Mouse (Mus musculus): ENCODE results near the gene Gimap5.
A peak's percentile ranks its signal among the peaks of the same experiment; 100 is the strongest.

Gimap5 gene

GRCm38 (mm10) chr6:48745959-48746889 is at the start of gene Gimap5:
TSS of gene Gimap5 (plus strand) at chr6:48746197.
- DNase-seq = peak in 1 of 2 experiments; percentile 28

DNA sequence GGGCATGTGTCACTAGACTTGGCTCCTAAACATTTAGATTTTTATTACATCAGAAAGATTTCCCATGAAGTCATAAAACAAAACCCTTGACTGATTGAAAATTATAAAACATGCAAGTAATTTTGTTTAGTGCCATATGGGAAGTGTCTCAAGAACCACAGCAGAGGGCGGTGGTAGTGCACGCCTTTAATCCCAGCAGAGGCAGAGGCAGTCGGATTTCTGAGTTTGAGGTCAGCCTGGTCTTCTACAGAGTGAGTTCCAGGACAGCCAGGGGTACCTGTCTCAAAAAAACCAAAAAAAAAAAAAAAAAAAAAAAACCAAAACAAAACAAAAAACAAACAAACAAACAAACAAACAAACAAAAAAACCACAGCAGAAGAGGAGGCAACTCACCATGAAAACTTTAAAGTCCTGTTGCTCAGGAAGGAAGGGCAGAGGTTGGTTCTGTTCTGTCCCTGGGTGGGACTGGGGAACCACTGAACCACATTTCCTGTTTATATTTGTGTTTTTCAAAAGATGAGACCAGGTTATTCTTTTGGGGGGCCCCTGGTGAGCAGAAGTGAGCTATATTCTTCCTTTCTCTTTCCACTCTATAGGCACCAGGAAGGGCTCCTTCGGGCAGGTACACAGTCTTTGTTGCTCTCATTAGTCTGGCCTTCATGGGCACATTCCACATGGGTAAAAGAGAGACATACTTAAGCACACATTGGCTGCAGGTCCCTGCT is 49.0 kb upstream of the Gimap5 start:
- DNase-seq = no peak

DNA sequence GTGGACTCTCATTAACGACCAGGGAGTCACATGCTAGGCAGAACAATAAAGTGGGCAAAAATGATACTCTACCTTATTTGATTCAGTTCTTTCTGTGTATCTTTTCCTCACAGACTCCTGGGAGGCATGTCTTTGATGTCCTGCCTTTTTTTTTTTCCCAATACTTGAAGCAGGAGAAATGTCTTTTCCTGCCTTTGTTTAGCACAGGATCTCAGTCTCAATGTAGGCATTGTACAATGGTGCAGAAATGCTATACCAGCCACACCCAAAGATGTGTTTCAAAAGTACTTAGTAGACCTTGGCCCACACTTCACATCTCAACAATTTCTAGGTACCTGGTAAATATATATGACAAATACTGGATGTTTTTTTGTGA is 48.5 kb upstream of the Gimap5 start:
- no peak for DNase-seq

GRCm38 (mm10) chr6:48698066-48698856 is 47.7 kb upstream of the Gimap5 start:
- no peak for DNase-seq

GRCm38 (mm10) chr6:48698888-48699287 is 47.1 kb upstream of the Gimap5 start:
- DNase-seq = no peak

DNA sequence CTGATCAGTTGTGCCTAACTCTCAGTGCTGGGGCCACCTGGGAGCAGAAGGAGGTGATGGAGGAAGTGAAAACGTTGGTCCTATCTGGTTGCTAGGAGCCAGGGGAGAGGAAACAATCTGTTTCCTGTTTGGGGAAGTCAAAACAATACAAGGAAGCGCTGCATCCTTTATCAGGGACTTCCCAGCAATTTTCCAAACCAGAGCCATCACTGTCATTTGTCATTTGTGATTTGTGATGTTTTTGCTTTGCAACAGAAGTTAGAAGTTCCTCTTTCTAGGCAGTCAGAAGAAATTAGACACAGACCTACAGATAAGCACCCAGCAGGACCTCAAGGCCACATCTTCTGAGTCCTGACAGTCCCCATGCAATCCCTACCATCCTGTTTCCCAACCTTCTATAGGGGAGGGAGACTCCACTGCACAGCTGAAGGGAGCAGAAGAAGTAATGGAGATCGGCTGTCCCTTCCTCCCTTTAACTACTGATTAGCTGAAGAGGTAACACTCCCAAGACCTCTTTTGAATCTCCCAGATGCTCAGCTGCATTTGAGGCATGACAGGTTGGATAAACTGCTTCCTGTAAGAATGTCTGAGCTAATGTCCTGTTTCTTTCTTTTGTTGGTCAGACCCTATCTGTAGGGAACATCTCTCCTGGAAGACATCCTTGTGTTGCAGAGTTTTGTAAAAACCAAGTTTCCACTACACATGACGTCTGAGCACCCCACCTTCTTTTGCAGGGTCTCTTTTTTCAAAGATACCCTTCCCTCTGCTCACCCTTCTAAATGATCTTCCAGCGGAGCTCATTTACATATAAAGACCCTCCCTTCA is 45.5 kb upstream of the Gimap5 start:
- DNase-seq = no peak

DNA sequence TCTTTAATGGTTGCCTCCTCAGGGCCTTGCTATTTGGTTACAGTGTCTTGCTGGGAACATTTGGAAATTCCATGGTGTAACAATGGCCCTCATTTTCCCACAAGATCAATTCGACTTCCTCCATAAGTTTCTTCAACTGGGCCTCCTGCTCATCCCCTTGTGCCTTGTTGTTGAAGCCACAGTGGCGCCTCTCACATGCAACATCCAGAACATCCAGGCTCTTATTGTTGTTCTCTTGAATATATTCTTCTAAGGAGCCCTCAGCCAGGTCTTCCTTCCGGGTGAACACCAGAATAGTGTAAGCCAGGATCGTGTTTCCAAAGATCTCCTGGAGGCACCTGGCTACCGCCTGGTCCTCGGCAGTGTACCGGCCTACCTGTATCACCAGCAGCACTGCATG is 43.9 kb upstream of the Gimap5 start:
- no peak for DNase-seq

DNA sequence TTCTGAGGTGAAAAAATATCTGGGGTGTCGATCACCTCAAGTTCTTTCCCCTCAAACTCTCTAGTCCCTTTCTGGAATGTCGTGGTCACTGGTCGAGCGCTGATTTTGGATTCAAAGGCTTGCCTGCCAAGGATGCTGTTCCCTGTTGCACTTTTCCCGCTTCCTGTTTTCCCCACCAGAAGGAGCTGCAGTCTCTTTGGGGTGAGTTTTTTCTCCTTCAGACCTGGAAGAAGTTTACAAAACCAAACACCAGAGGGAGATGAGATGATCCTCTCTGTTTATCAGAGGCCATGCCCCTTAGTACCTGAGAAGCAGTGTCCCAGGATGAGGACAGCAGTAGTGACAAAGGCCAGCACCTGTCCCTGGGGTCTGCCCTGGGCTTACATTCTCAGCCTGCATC is 43.4 kb upstream of the Gimap5 start:
- DNase-seq = no peak

DNA sequence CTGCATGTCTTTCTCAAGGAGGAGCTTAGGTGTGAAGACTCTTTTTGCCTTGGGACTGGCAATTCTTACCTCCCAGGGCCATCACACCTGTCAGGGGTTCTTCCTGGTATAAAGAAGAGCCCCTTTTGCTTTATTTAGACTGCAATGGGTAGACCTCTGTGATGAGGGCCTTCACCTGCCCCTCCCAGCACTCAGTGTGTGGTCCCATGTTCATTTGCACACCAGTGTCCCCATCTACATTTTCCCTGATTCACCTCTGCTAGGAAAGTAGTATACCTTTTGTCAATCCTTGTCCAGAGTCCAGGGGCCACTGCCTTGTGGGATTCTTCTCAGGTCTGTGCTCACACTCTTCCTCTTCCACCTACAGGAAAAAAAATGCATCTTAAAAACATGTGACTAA is 41.9 kb upstream of the Gimap5 start:
- DNase-seq = no peak

GRCm38 (mm10) chr6:48706130-48706529 is 39.9 kb upstream of the Gimap5 start:
- DNase-seq = no peak

DNA sequence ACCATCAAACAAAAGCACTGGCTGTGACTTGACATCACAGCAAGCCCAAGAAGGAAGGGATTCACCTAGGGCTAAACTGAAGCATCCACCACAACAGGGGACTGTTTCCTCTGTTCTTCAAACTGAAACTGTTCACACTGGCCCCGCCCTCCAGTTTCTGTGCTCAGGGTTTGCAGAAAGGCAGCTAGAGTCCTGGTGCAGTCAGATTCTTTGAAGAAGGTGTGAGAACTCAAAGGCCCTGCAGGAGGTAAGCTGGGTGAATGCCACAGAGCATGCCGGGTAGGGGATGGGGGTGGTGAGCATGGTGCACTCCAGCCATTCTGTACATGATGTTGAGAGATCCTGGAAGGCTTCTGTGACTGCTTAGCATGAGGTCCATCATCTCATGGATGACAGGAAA is 27.5 kb upstream of the Gimap5 start, which contains the start of the genes Gm28053 and Gimap7:
Gene Gm28053 (plus strand): TSS at position 153 of the 400 bp plus-strand sequence.
Gene Gimap7 (plus strand): TSS at position 167 of the 400 bp plus-strand sequence.
- no peak for DNase-seq

- DNase-seq = no peak
Measured at GRCm38 (mm10) chr6:48720326-48720725, 25.7 kb upstream of the Gimap5 start.

DNA sequence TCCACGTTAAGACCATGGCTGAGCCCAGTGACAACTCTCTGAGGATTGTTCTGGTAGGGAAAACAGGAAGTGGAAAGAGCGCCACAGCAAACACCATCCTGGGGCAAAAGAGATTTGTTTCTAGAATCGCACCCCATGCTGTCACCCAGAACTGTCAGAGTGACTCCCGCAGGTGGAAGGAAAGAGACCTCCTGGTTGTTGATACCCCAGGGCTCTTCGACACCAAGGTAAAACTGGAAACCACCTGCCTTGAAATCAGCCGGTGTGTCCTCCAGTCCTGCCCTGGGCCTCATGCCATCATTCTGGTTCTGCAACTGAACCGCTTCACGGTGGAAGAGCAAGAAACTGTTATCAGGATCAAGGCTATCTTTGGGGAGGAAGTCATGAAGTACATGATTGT is 22.5 kb upstream of the Gimap5 start:
- no peak for DNase-seq

- DNase-seq = no peak
Measured at GRCm38 (mm10) chr6:48725476-48725875, 20.5 kb upstream of the Gimap5 start.

GRCm38 (mm10) chr6:48727761-48728160 is 18.2 kb upstream of the Gimap5 start:
- no peak for DNase-seq

GRCm38 (mm10) chr6:48732864-48733304 is 13.1 kb upstream of the Gimap5 start:
- no peak for DNase-seq

DNA sequence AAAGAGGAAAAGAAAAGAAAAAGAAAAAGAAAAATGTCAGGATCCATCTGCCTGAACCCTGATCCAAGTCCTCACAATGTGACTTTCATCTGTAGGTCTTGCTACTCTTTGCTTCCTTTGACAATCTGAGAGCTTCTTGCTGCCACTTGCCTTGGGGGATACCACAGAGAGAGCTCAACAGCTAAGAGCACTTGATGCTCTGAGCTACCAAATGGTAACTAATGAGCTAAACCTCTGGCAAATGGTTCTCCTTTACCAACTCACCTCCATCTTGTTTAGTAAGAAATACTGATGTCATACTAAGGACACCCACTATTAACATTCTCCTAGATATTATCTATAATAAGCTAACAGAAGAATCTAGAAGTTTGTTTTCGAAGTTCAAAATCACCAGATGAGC is 12.3 kb upstream of the Gimap5 start:
- no peak for DNase-seq

DNA sequence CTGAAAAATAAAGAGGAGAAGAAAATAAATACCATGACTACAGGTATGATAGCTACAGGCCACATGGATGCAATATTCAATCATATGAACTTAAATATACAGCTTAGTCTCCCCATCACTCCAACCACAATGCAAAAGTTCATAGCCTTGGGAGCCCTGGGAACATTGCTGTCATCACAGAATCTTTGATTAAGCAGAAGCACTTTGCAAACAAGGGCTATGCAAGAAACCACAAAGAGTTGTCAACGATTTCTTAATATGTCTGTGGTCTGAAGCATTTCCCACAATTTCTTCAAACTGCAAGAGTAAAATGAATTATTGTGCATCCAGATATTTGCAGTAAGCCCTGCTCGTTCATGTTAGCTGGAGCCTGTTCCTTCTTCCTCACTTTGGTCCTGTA is 8.9 kb upstream of the Gimap5 start:
- DNase-seq = no peak

- no peak for DNase-seq
Measured at GRCm38 (mm10) chr6:48737688-48738087, 8.3 kb upstream of the Gimap5 start.

GRCm38 (mm10) chr6:48738961-48739779 is 6.8 kb upstream of the Gimap5 start, which contains the start of gene Gimap1:
TSS of gene Gimap1 (plus strand) at chr6:48739054.
- no peak for DNase-seq

DNA sequence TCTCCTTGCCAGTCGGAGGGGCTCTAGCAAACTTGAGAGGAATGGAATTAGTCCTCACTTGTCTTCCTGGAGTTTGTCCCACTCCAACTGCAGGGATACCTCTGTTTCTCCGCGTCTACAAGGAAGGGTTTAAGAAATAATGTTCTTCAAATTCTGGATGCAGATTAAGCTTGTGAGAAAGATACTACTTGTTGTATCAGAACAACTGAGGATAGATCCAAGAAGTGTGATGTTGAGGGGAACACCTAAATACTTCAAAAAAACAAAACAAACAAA is 6.3 kb upstream of the Gimap5 start:
- DNase-seq = no peak
